Mouse (Mus musculus): Measurements from ENCODE around the gene Secisbp2l.

GRCm38 (mm10) chr2:125777018-125777417 is 5.7 kb downstream of the Secisbp2l start:
- TF ChIP-seq CTCF (IDR thresholded peaks at IDR 0.05; ENCODE audit: insufficient read depth, low read depth, low read length) (no peak), POLR2A (IDR thresholded peaks at IDR 0.05; ENCODE audit: insufficient read depth, low read depth, low read length) (no peak)
